Mouse (Mus musculus) small intestine, adult 2 months (tissue): ENCODE results near the gene Ankrd24. TPM values are rescaled to one million over a fixed set of nuclear protein-coding genes. Genes with fewer than 3 reads are reported as not detected.
A peak's percentile ranks its signal among the peaks of the same experiment; 100 is the strongest.

Experiments
- H3K27ac ChIP-seq: fragments of 200-500 bp; 2 replicates; pipeline ENCODE4 v1.5.1; 2012; ENCODE audit warnings: low read depth, low read length, control low read depth, inconsistent platforms; ENCODE audit not compliant: insufficient read depth
- H3K27me3 ChIP-seq: fragments of 200-500 bp; 2 replicates; pipeline ENCODE4 v1.6.1; 2012; ENCODE audit warnings: mild to moderate bottlenecking, moderate library complexity, low read length, inconsistent platforms; ENCODE audit not compliant: control insufficient read depth, insufficient read depth
- H3K36me3 ChIP-seq: fragments of 200-500 bp; 2 replicates; pipeline ENCODE4 v1.6.1; 2012; ENCODE audit warnings: mild to moderate bottlenecking, low read length, control low read depth, inconsistent platforms; ENCODE audit not compliant: control insufficient read depth, insufficient read depth
- H3K4me1 ChIP-seq: fragments of 200-500 bp; 2 replicates; pipeline ENCODE4 v1.6.1; 2012; ENCODE audit warnings: low read length, inconsistent platforms, mixed read lengths; ENCODE audit not compliant: control insufficient read depth, insufficient read depth, insufficient read length
- H3K4me3 ChIP-seq: fragments of 200-500 bp; 2 replicates; pipeline ENCODE4 v1.5.1; 2012; ENCODE audit warnings: low read depth, mild to moderate bottlenecking, control low read depth, inconsistent platforms, low read length, moderate library complexity
- CTCF ChIP-seq: fragments of 200-500 bp; IDR thresholded peaks from 2 replicates; pipeline ENCODE4 v1.5.1; 2012; ENCODE audit warnings: low read depth, mild to moderate bottlenecking, control low read depth, inconsistent platforms, low read length, moderate library complexity, mixed read lengths; ENCODE audit not compliant: insufficient replicate concordance, insufficient read length; ENCODE audit errors: extremely low read depth
- POLR2A ChIP-seq: fragments of 200-500 bp; IDR thresholded peaks from 2 replicates; pipeline ENCODE4 v1.6.1; 2012; ENCODE audit warnings: low read depth, mild to moderate bottlenecking, control low read depth, inconsistent platforms, low read length, moderate library complexity
- WGBS: fragments of 180-500 bp; shearing (Covaris S2); methylation state at CpG from one replicate; pipeline ENCODE4 v1.1.7; 2018; 5-methylcytosine and 5-hydroxymethylcytosine counted together
- polyA plus RNA-seq: library from polyadenylated mRNA; depleted of rRNA; stranded (reverse); fragments of >200 nt; gene quantifications from 2 replicates; pipeline ENCODE4 v1.2.3, GENCODE M21; 2012

The Ankrd24 gene
- polyA plus RNA-seq, 1 experiment, result 11.3 TPM

DNA sequence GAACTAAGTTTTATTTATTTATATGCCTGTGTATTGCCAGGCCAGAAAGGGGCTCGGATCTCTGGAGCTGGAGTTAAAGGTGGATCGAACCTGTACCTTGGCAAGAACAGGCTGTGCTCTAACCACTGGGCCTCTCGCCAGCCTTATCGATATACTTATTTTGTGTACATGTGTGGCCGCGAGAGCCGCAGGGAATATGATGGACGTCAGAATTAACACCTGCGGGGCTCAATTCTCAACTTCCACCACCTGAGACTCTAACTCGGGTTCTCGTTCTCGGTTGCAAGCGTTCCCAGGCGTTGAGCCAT is 22.7 kb upstream of the Ankrd24 start:
- H3K36me3 ChIP-seq, result no peaks in the 10 kb centered on the region
- peak overlapping the region; percentile 59 for H3K4me3 ChIP-seq
- TF ChIP-seq POLR2A, result no peak
- TF ChIP-seq CTCF, result no peak
- no peaks in the 10 kb centered on the region for H3K27me3 ChIP-seq
- peak overlapping the region; percentile 82 for H3K27ac ChIP-seq
- H3K4me1 ChIP-seq, result peaks cover 13% of the 10 kb centered on the region
- WGBS, result under 1% methylated on average over 14 of the region's 14 CpGs

DNA sequence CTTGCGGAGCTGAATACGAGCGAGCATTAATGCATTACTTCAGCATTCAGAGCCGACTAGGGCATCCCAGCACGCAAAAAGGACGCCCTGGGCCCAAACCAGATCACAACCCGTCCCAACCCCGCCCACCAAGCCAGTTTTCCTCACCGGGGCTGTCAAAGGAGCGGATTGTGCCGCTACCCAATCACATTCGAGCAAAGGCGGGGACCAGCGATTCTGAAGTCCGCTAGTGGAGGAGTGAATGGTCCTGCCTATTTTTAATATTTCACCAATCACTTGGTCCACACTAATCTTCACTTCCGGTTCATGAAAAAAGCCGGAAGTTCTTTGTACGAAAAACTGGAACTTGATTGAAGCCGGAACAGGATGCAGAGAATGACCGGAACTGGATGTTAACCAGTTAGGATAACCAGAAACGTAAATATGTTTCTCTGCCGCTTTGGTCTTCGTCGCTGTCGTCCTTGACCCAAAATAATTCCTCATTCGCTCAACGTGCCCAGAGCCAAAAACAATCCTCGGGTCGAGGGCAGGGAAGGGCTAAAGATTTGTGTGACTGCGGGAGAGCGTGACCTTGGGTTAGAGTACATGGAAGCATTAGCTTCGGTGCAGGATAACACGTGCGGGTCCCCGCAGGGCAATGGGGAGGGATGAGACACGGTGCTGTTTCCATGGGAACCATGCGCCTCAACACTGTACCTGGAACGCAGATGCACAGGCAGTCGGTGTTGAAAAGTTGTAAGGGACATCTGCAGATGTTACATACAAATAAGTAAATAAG is 22.2 kb upstream of the Ankrd24 start, which contains the start of gene BC025920:
Gene BC025920, plus strand, starts transcription at position 297 of the 778 bp plus-strand sequence.
- Histone ChIP-seq H3K4me1 (peaks cover 11% of the 10 kb centered on the region; the same call in 1 of the 2 replicates), H3K4me3 (peak within 1 kb of the TSS; percentile 79), H3K27me3 (no peaks in the 10 kb centered on the region), H3K36me3 (no peaks in the 10 kb centered on the region), H3K27ac (peak within 1 kb of the TSS; percentile 86)
- TF ChIP-seq POLR2A (peak; percentile 65; the same call in 1 of the 2 replicates), CTCF (no peak)
- WGBS, result 2% methylated on average over 39 of the region's 39 CpGs

DNA sequence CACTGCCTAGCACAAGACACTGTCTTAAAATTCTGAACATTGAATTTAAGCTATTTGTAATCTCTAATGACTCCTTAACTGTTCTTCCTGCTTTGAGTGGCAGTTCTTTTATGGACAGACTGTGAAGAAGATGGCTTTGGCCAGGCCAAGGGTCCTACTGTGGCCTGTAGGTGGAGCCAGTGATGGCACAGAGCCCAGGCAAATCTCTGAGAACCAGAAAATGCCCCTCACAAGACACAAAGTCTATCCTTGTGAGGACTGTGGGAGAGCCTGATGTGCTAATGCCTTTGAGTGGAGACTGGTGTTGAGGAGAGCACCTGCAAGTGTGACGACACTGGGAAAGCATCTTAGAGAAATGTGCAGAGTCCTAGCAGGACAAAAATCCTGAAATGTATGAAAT is 20.0 kb upstream of the Ankrd24 start:
- Histone ChIP-seq H3K27me3 (no peaks in the 10 kb centered on the region), H3K27ac (no peak overlapping the region), H3K36me3 (no peaks in the 10 kb centered on the region), H3K4me3 (no peak overlapping the region), H3K4me1 (peaks cover 8% of the 10 kb centered on the region; the same call in 1 of the 2 replicates)
- WGBS, result 97% methylated on average over 1 of the region's 1 CpGs
- no peak for TF ChIP-seq POLR2A
- no peak for TF ChIP-seq CTCF

GRCm38 (mm10) chr10:81612779-81613178 is 15.6 kb upstream of the Ankrd24 start:
- Histone ChIP-seq H3K4me3 (no peak overlapping the region), H3K27me3 (0 out of 2 replicates have a peak, but pooled peaks cover 2% of the 10 kb centered on the region), H3K4me1 (no peaks in the 10 kb centered on the region), H3K36me3 (no peaks in the 10 kb centered on the region), H3K27ac (no peak overlapping the region)
- TF ChIP-seq CTCF (no peak), POLR2A (no peak)
- 68% methylated on average over 3 of the region's 3 CpGs for WGBS

DNA sequence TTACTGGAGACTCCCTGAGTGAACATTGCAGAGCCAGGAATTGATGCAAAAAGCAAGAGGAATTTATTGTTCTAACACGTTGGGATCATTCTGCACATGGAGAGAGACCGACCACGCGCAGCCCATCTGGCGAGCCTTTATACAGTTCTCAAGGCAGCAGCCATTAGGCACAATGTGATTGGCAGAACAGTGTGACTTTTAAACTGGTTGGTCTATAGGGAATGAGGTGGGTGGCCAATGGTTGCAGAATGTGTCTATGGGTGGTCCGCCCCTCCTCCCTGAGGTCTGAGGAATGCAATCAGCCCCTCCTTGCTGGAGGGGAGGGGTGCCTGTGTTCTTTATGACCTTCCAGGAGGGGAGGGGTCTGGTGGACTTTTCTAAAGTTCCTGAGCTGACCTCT is 12.9 kb upstream of the Ankrd24 start:
- Histone ChIP-seq H3K4me3 (no peak overlapping the region), H3K36me3 (no peaks in the 10 kb centered on the region), H3K27me3 (0 out of 2 replicates have a peak, but pooled peaks cover 2% of the 10 kb centered on the region), H3K4me1 (no peaks in the 10 kb centered on the region), H3K27ac (no peak overlapping the region)
- WGBS, result 82% methylated on average over 6 of the region's 6 CpGs
- TF ChIP-seq POLR2A (no peak), CTCF (no peak)

DNA sequence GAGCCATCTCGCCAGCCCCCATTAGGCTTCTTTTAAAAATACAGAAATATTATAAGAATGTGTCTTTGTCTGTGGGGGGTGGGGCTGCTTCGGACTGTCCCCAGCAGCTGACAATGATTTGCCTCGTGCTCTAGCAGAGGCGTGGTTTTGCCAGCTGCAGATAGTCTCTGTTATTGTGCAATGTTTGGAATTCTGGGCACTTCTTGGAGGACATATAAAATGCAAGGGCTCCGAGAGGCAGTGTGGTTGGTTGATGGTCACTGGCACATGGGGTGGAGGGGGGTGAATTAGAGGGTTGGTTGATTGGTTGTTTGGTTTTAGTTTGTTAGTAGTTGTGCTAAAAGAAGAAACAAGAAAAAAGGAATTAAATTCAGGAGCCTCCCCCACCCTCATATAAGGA is 8.4 kb upstream of the Ankrd24 start:
- Histone ChIP-seq H3K36me3 (peaks cover 7% of the 10 kb centered on the region; the same call in 1 of the 2 replicates), H3K27me3 (0 out of 2 replicates have a peak, but pooled peaks cover 2% of the 10 kb centered on the region), H3K4me1 (no peaks in the 10 kb centered on the region; the same call in 1 of the 2 replicates), H3K27ac (no peak overlapping the region), H3K4me3 (no peak overlapping the region)
- WGBS, result 58% methylated on average over 5 of the region's 5 CpGs
- TF ChIP-seq POLR2A, result no peak
- no peak for TF ChIP-seq CTCF

GRCm38 (mm10) chr10:81620786-81621185 is 7.6 kb upstream of the Ankrd24 start:
- H3K36me3 ChIP-seq, result peaks cover 8% of the 10 kb centered on the region; the same call in 1 of the 2 replicates
- WGBS, result 72% methylated on average over 9 of the region's 9 CpGs

More at GRCm38 (mm10) chr10:81620786-81621185, 7.6 kb upstream of the Ankrd24 start:
- H3K4me1 ChIP-seq, result no peaks in the 10 kb centered on the region; the same call in 1 of the 2 replicates
- H3K4me3 ChIP-seq, result no peak overlapping the region
- TF ChIP-seq POLR2A, result no peak
- no peak for TF ChIP-seq CTCF
- no peak overlapping the region for H3K27ac ChIP-seq
- 0 out of 2 replicates have a peak, but pooled peaks cover 2% of the 10 kb centered on the region for H3K27me3 ChIP-seq
